In the genomic region with DNA sequence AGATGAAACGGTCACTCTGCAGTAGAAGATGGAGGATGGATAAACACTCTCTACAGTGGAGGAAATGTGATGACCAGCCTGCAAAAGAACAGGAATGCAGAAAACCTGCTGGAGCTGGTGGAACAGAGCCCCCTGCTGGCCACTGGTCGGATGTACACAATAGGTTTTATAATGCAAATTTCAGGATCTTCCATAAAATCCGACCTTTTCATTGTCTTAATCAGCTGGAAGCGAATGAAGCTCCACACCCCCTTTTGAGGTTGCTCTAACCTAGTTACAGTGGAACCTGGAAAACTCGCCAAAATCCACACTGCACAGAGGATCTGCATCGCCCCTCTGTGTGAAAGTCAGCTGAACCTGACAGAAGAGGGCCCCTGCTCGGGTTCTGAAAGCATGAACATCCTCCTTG, we compare ENCODE assay signal across 7 mouse cellular contexts.
DNase-seq lines count a peak whose midpoint lies in the region; ATAC-seq and TF ChIP-seq lines count a peak whose summit lies in the region.

No protein-coding gene starts in this region.

- no peak overlapping the region for H3K27ac ChIP-seq in embryonic facial prominence, embryonic 10.5 days (replicated peaks)
- no peak overlapping the region for H3K27ac ChIP-seq in heart, postnatal 0 days (ENCODE audit: low read depth)

- H3K9ac ChIP-seq in heart, postnatal 0 days (replicated peaks; ENCODE audit: low read depth, low read length) = no peak overlapping the region

- peak; percentile 14 for DNase-seq in G1E (ENCODE audit: low spot score)
- peak; percentile 83 for DNase-seq in adrenal gland, postnatal 14 days
- peak; percentile 80 for DNase-seq in embryonic facial prominence, embryonic 10.5 days (ENCODE audit: low spot score)
- DNase-seq in heart, postnatal 0 days (ENCODE audit: low spot score) = peak; percentile 64
- DNase-seq in kidney, postnatal 4 days = peak; percentile 83
- peak; percentile 75 for DNase-seq in lung, postnatal 36 days
- DNase-seq in right cerebral cortex, adult 2 months (ENCODE audit: low spot score in 2 of 2) = peak; percentile 81 to 85

- H3K9me3 ChIP-seq in G1E (replicated peaks) = no peaks in the 10 kb centered on the region
- no peaks in the 10 kb centered on the region for H3K9me3 ChIP-seq in embryonic facial prominence, embryonic 10.5 days
- H3K9me3 ChIP-seq in heart, postnatal 0 days (replicated peaks; ENCODE audit: control insufficient read depth, low read length) = no peaks in the 10 kb centered on the region

- H3K27me3 ChIP-seq in G1E (ENCODE audit: insufficient read depth, low read length) = peaks cover 28% of the 10 kb centered on the region
- no peaks in the 10 kb centered on the region for H3K27me3 ChIP-seq in embryonic facial prominence, embryonic 10.5 days (replicated peaks; ENCODE audit: low read depth, poor library complexity, severe bottlenecking)
- no peaks in the 10 kb centered on the region for H3K27me3 ChIP-seq in heart, postnatal 0 days (ENCODE audit: control insufficient read depth, insufficient read depth, low read length)

- ATAC-seq in G1E (ENCODE audit: extremely low read depth, insufficient number of reproducible peaks, low FRiP score, poor library complexity, severe bottlenecking) = no peak
- no peak for ATAC-seq in heart, postnatal 0 days (ENCODE audit: insufficient read depth, low read depth)

- no peak overlapping the region for H3K4me3 ChIP-seq in G1E (ENCODE audit: low read depth, low read length)
- no peak overlapping the region for H3K4me3 ChIP-seq in embryonic facial prominence, embryonic 10.5 days
- no peak overlapping the region for H3K4me3 ChIP-seq in heart, postnatal 0 days (ENCODE audit: low read depth, low read length)

- 22% methylated on average over 7 of the region's 7 CpGs for WGBS in embryonic facial prominence, embryonic 10.5 days
- WGBS in heart, postnatal 0 days = 30% methylated on average over 7 of the region's 7 CpGs

- TF ChIP-seq CTCF in G1E (IDR thresholded peaks at IDR 0.05; ENCODE audit: low read depth, low read length) = peak; percentile 73
- peak; percentile 79 for TF ChIP-seq CTCF in heart, postnatal 0 days (IDR thresholded peaks at IDR 0.05; ENCODE audit: low read depth)

- TF ChIP-seq EP300 in heart, postnatal 0 days (IDR thresholded peaks at IDR 0.05; ENCODE audit: low read depth) = no peak

- no peak overlapping the region for H3K4me2 ChIP-seq in heart, postnatal 0 days (ENCODE audit: low read depth, low read length)

- H3K4me1 ChIP-seq in G1E (ENCODE audit: insufficient read depth, low read depth, low read length) = peaks cover 8% of the 10 kb centered on the region
- peaks cover 12% of the 10 kb centered on the region for H3K4me1 ChIP-seq in embryonic facial prominence, embryonic 10.5 days
- H3K4me1 ChIP-seq in heart, postnatal 0 days (ENCODE audit: control insufficient read depth, insufficient read depth) = no peaks in the 10 kb centered on the region

- no peaks in the 10 kb centered on the region for H3K36me3 ChIP-seq in G1E (replicated peaks)
- H3K36me3 ChIP-seq in embryonic facial prominence, embryonic 10.5 days (replicated peaks) = no peaks in the 10 kb centered on the region
- H3K36me3 ChIP-seq in heart, postnatal 0 days (replicated peaks; ENCODE audit: control insufficient read depth, insufficient read depth, low read length) = no peaks in the 10 kb centered on the region

Comparison
In these comparisons a context has a peak if more than half of its experiments do, and no peak if none do; other contexts are left out.
1. DNase-seq: peak in every context shown above with its lines; median percentile 83 in adrenal gland, postnatal 14 days; 83 in kidney, postnatal 4 days; 83 in right cerebral cortex, adult 2 months; 80 in embryonic facial prominence, embryonic 10.5 days; 75 in lung, postnatal 36 days; 64 in heart, postnatal 0 days; 14 in G1E.